Mouse (Mus musculus) stomach, embryonic 16.5 days (tissue): ENCODE measurements around the gene Mknk2. TPM values are rescaled to one million over a fixed set of nuclear protein-coding genes. Genes with fewer than 3 reads are reported as not detected.

Experiments used
- ATAC-seq: fragments of 200-750 bp; cut with Nextera tagmentation; 2 replicates; pipeline ENCODE4 v1.8.0; 2017; ENCODE audit warnings: moderate number of reproducible peaks, moderate TSS enrichment; ENCODE audit not compliant: insufficient read depth, low FRiP score
- H3K27ac ChIP-seq: fragments of 300-500 bp; sonication (generic); 2 replicates; pipeline ENCODE4 v1.5.1; 2014; ENCODE audit warnings: low read length
- H3K27me3 ChIP-seq: fragments of 300-500 bp; sonication (generic); 2 replicates; pipeline ENCODE4 v1.6.1; 2014; ENCODE audit warnings: low read length, control low read depth, mixed read lengths; ENCODE audit not compliant: control insufficient read depth, insufficient read depth
- H3K36me3 ChIP-seq: fragments of 300-500 bp; sonication (generic); 2 replicates; pipeline ENCODE4 v1.6.1; 2014; ENCODE audit warnings: low read length; ENCODE audit not compliant: control insufficient read depth, insufficient read depth
- H3K4me1 ChIP-seq: fragments of 300-500 bp; sonication (generic); 2 replicates; pipeline ENCODE4 v1.6.1; 2014; ENCODE audit warnings: low read length, control low read depth, mixed read lengths; ENCODE audit not compliant: control insufficient read depth, insufficient read depth
- H3K4me2 ChIP-seq: fragments of 300-500 bp; sonication (generic); 2 replicates; pipeline ENCODE4 v1.6.1; 2014; ENCODE audit warnings: low read depth, low read length, mixed read lengths
- H3K4me3 ChIP-seq: fragments of 300-500 bp; sonication (generic); replicated peaks from 2 replicates; pipeline ENCODE4 v1.5.1; 2014; ENCODE audit warnings: mild to moderate bottlenecking, low read length
- H3K9ac ChIP-seq: fragments of 300-500 bp; sonication (generic); 2 replicates; pipeline ENCODE4 v1.6.1; 2014; ENCODE audit warnings: low read length
- H3K9me3 ChIP-seq: fragments of 300-500 bp; sonication (generic); replicated peaks from 2 replicates; pipeline ENCODE4 v1.6.1; 2016; ENCODE audit warnings: low read length, control low read depth; ENCODE audit not compliant: control insufficient read depth
- WGBS: fragments of 180-500 bp; shearing (Covaris S2); extraction: QIAGEN DNeasy Blood & Tissue Kit; methylation state at CpG from one replicate; pipeline ENCODE4 v1.1.7; 2014; 5-methylcytosine and 5-hydroxymethylcytosine counted together
- polyA plus RNA-seq: library from polyadenylated mRNA; unstranded; fragments of >200 nt; fragmentation: Nextera tagmentation; extraction: Ambion mirVana; gene quantifications from 2 replicates; pipeline ENCODE4 v1.2.1, GENCODE M21; 2015

The Mknk2 gene
- polyA plus RNA-seq, 1 experiment from 2014 or later: 45.1 TPM

GRCm38 (mm10) chr10:80658841-80659202, 19.1 kb downstream of the Mknk2 start:
- ATAC-seq: no peak

DNA sequence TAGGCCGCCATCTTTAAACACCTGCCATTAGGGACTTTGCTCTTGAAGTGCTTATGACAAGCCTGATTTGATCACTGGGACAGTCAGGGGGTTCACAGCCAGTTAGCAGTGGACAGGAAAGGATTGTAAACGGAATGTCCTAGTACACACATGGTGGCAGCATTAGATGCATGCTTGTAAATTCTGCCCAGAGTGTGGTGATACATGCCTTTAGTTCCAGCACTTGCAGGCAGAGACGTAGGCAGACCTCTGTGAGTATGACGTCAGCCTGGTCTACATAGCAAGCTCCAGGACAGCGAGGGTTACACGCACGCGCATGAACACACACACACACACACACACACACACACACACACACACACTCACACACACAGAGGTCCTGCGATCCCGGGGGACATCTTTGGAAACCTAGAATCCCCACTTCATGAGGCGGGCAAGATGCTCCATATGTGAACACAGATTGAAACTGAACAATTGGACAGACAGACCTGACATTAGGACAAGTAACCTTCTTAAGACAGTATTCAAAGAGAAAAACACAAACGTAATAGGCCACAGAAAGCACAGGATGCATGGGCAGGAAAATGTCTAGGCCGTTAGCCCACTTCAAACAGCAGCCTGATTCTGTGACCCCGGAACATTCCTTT, 19.6 kb downstream of the Mknk2 start:
- no peak for ATAC-seq
- no peak overlapping the region for H3K9ac ChIP-seq
- peak overlapping the region; percentile 4; the same call in 1 of the 2 replicates for H3K27ac ChIP-seq
- H3K27me3 ChIP-seq: no peaks in the 10 kb centered on the region
- 82% methylated on average over 14 of the region's 14 CpGs for WGBS
- H3K4me1 ChIP-seq: peaks cover 24% of the 10 kb centered on the region
- no peaks in the 10 kb centered on the region for H3K9me3 ChIP-seq
- no peaks in the 10 kb centered on the region for H3K36me3 ChIP-seq
- H3K4me3 ChIP-seq: no peak overlapping the region
- no peak overlapping the region for H3K4me2 ChIP-seq

More at GRCm38 (mm10) chr10:80658841-80659202, 19.1 kb downstream of the Mknk2 start:
- 54% methylated on average over 4 of the region's 4 CpGs for WGBS
- Histone ChIP-seq H3K36me3 (no peaks in the 10 kb centered on the region), H3K4me2 (0 out of 2 replicates have a peak overlapping the region, but pooled peaks have one; percentile 31), H3K4me3 (no peak overlapping the region; the same call in 1 of the 2 replicates), H3K4me1 (peaks cover 25% of the 10 kb centered on the region), H3K27ac (peak overlapping the region; percentile 4; the same call in 1 of the 2 replicates), H3K27me3 (no peaks in the 10 kb centered on the region), H3K9ac (no peak overlapping the region), H3K9me3 (no peaks in the 10 kb centered on the region)

- Histone ChIP-seq H3K4me3 (peak within 1 kb of the TSS; percentile 71), H3K27me3 (no peaks in the 10 kb centered on the region), H3K9ac (peak within 1 kb of the TSS; percentile 88), H3K36me3 (no peaks in the 10 kb centered on the region), H3K4me2 (peak within 1 kb of the TSS; percentile 92), H3K4me1 (peaks cover 21% of the 10 kb centered on the region), H3K9me3 (no peaks in the 10 kb centered on the region), H3K27ac (peak within 1 kb of the TSS; percentile 96)
- 18% methylated on average over 15 of the region's 15 CpGs for WGBS
- peak; percentile 7; the same call in 1 of the 2 replicates for ATAC-seq
These were observed 20.9 kb downstream of the Mknk2 start, which contains the start of gene Btbd2 for GRCm38 (mm10) chr10:80656863-80657623. Btbd2 (minus strand) TSS chr10:80657071.

GRCm38 (mm10) chr10:80656130-80656862, 21.6 kb downstream of the Mknk2 start:
- Histone ChIP-seq H3K9ac (peak overlapping the region; percentile 88), H3K36me3 (no peaks in the 10 kb centered on the region), H3K4me2 (peak overlapping the region; percentile 92), H3K27me3 (no peaks in the 10 kb centered on the region), H3K4me1 (peaks cover 21% of the 10 kb centered on the region), H3K27ac (peak overlapping the region; percentile 96), H3K4me3 (peak overlapping the region; percentile 71), H3K9me3 (no peaks in the 10 kb centered on the region)
- ATAC-seq: peak; percentile 92
- WGBS: under 1% methylated on average over 71 of the region's 72 CpGs

- H3K9me3 ChIP-seq: no peaks in the 10 kb centered on the region
- H3K4me2 ChIP-seq: peak overlapping the region; percentile 92
- peaks cover 21% of the 10 kb centered on the region for H3K4me1 ChIP-seq
- no peaks in the 10 kb centered on the region for H3K36me3 ChIP-seq
- peak overlapping the region; percentile 21 for H3K27ac ChIP-seq
- peak overlapping the region; percentile 88 for H3K9ac ChIP-seq
- H3K27me3 ChIP-seq: no peaks in the 10 kb centered on the region
- WGBS: 2% methylated on average over 12 of the region's 12 CpGs
- peak overlapping the region; percentile 71 for H3K4me3 ChIP-seq
- ATAC-seq: peak; percentile 23; the same call in 1 of the 2 replicates
These were observed 22.3 kb downstream of the Mknk2 start for GRCm38 (mm10) chr10:80655406-80656129.

DNA sequence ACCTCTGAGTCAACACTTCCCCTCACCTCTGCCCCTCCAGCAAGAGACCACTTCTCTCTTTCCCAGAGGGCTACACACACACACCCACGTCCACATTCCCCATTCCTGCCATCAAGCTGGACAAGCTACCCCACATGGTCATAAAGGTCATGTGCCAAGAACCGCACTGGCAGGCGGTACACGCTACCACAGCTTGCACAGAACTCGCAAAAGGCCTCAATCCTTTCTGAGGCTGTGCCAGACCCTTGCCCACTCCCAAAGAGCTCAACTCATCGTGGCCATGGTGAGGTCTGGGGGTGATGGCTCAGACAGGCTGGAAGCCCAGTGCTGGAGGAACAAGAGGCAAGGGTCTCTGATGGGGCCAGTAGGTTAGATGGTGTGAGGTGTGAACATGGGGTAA, 23.0 kb downstream of the Mknk2 start:
- H3K4me2 ChIP-seq: peak overlapping the region; percentile 92
- no peak overlapping the region for H3K27ac ChIP-seq
- WGBS: 78% methylated on average over 6 of the region's 6 CpGs
- no peak for ATAC-seq
- H3K27me3 ChIP-seq: no peaks in the 10 kb centered on the region
- no peaks in the 10 kb centered on the region for H3K36me3 ChIP-seq
- peak overlapping the region; percentile 71; the same call in 1 of the 2 replicates for H3K4me3 ChIP-seq
- no peaks in the 10 kb centered on the region for H3K9me3 ChIP-seq
- peaks cover 21% of the 10 kb centered on the region for H3K4me1 ChIP-seq
- peak overlapping the region; percentile 88; the same call in 1 of the 2 replicates for H3K9ac ChIP-seq

DNA sequence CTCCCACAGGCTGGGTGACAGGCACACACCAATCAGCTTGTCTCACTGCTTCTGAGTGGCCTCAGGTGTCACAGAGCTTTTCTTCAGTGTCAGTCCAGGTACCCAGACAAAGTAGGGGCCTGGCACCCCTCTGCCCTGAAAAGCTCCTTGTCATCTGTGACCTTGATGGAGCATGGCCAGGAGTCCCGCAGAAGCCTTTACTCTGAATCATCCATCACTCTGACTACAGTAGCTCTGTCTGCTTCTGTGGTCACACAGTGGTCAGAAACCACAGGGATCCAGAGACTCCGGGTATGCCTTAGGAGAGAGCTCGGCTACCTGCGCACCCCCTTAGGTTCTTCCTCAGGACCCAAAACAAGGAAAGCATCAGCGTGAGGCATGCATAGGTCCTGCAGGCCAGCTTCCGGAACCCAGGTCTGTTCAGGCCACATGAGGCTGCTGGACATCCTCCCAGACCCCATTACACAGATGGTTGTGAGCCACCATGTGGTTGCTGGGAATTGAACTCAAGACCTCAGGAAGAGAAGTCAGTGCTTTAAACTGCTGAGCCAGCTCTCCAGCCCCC, 24.7 kb downstream of the Mknk2 start:
- Histone ChIP-seq H3K9me3 (no peaks in the 10 kb centered on the region), H3K36me3 (no peaks in the 10 kb centered on the region), H3K4me2 (no peak overlapping the region), H3K9ac (no peak overlapping the region), H3K4me3 (no peak overlapping the region), H3K4me1 (peaks cover 16% of the 10 kb centered on the region), H3K27ac (no peak overlapping the region), H3K27me3 (no peaks in the 10 kb centered on the region)
- ATAC-seq: no peak
- 81% methylated on average over 6 of the region's 6 CpGs for WGBS

GRCm38 (mm10) chr10:80650392-80650791, 27.5 kb downstream of the Mknk2 start:
- Histone ChIP-seq H3K9me3 (no peaks in the 10 kb centered on the region), H3K4me1 (peaks cover 12% of the 10 kb centered on the region), H3K4me2 (no peak overlapping the region), H3K27me3 (no peaks in the 10 kb centered on the region), H3K4me3 (no peak overlapping the region), H3K27ac (no peak overlapping the region), H3K36me3 (peaks cover 3% of the 10 kb centered on the region; the same call in 1 of the 2 replicates), H3K9ac (no peak overlapping the region)
- 91% methylated on average over 10 of the region's 10 CpGs for WGBS
- no peak for ATAC-seq
